35 mouse cellular contexts compared by ENCODE assay signal in the genomic region with DNA sequence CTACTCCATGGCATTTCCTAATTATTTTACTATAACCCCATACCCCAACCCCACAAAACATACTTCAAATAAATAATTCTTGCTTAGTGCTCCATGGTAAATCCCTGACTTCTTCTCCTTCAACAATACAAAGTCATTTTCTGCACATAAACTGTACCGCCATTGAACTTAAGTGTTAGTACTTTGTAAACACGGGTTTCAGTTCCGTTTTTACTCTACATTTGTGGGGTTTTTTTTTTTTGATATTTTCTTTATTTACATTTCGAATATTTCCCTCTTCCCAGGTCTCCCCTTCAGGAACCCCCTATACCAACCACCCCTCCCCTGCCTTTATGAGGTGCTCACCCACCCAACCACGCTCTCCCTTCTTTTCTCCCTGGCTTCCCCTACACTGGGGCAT.
"Had no signal": no experiment of that assay in that cellular context is flagged by ENCODE, and none has a peak within 500 bp of the region (broad histone marks: within the 10 kb centered on the region; RNA-seq: fewer than 3 reads in every experiment).

No protein-coding gene starts in this region.

- ATAC-seq: hindbrain, embryonic 16.5 days; hindbrain, postnatal 0 days; inflammation-experienced regulatory T-cells, adult 6 months; intestine, embryonic 15.5 days; intestine, embryonic 16.5 days; intestine, postnatal 0 days had no signal

- H3K9ac ChIP-seq: heart, embryonic 12.5 days; heart, embryonic 13.5 days; heart, embryonic 15.5 days; hindbrain, embryonic 12.5 days; hindbrain, embryonic 13.5 days; hindbrain, embryonic 14.5 days; hindbrain, embryonic 15.5 days; intestine, embryonic 15.5 days; kidney, embryonic 15.5 days had no signal

- H3K4me3 ChIP-seq: heart, embryonic 10.5 days; heart, embryonic 12.5 days; heart, embryonic 13.5 days; heart, embryonic 15.5 days; hindbrain, embryonic 10.5 days; hindbrain, embryonic 12.5 days; hindbrain, embryonic 13.5 days; hindbrain, embryonic 15.5 days; intestine, embryonic 15.5 days; kidney, embryonic 15.5 days; layer of hippocampus, adult 2 months had no signal

- DNase-seq: heart, postnatal 10 days; heart, postnatal 14 days; heart, postnatal 36 days; heart, postnatal 4 days; kidney, adult 11 months; kidney, adult 18-20 months; kidney, adult 2 months; kidney, adult 8-10 months; kidney, adult 9 months; kidney, postnatal 10 days; kidney, postnatal 14 days; kidney, postnatal 25 days; kidney, postnatal 36 days; kidney, postnatal 4 days; layer of hippocampus, adult 9-11 months; layer of hippocampus, postnatal 36 days had no signal

- H3K36me3 ChIP-seq: heart, embryonic 10.5 days; heart, embryonic 12.5 days; heart, embryonic 13.5 days; heart, embryonic 15.5 days; hindbrain, embryonic 10.5 days; hindbrain, embryonic 12.5 days; hindbrain, embryonic 13.5 days; hindbrain, embryonic 15.5 days; intestine, embryonic 15.5 days; kidney, embryonic 15.5 days had no signal

- H3K9me3 ChIP-seq: heart, embryonic 10.5 days; heart, embryonic 12.5 days; heart, embryonic 13.5 days; heart, embryonic 15.5 days; hindbrain, embryonic 10.5 days; hindbrain, embryonic 12.5 days; hindbrain, embryonic 13.5 days; hindbrain, embryonic 15.5 days; intestine, embryonic 15.5 days; kidney, embryonic 15.5 days had no signal

- H3K4me1 ChIP-seq: heart, embryonic 12.5 days; heart, embryonic 15.5 days; hindbrain, embryonic 10.5 days; hindbrain, embryonic 12.5 days; hindbrain, embryonic 15.5 days; intestine, embryonic 15.5 days; kidney, embryonic 15.5 days had no signal

- H3K27me3 ChIP-seq: heart, embryonic 12.5 days; heart, embryonic 13.5 days; heart, embryonic 15.5 days; hindbrain, embryonic 12.5 days; hindbrain, embryonic 13.5 days; hindbrain, embryonic 15.5 days; intestine, embryonic 15.5 days; kidney, embryonic 15.5 days had no signal

- H3K27ac ChIP-seq: heart, embryonic 10.5 days; heart, embryonic 13.5 days; heart, embryonic 15.5 days; hindbrain, embryonic 10.5 days; hindbrain, embryonic 12.5 days; hindbrain, embryonic 13.5 days; hindbrain, embryonic 14.5 days; hindbrain, embryonic 15.5 days; hindbrain, postnatal 0 days; intestine, embryonic 15.5 days; kidney, embryonic 15.5 days; kidney, postnatal 0 days; layer of hippocampus, adult 2 months had no signal

- H3K4me2 ChIP-seq: heart, embryonic 11.5 days; heart, embryonic 12.5 days; heart, embryonic 13.5 days; heart, embryonic 15.5 days; hindbrain, embryonic 12.5 days; hindbrain, embryonic 13.5 days; hindbrain, embryonic 14.5 days; hindbrain, embryonic 15.5 days; intestine, embryonic 15.5 days; kidney, embryonic 15.5 days had no signal
